Mouse (Mus musculus) liver, adult (tissue): Measurements from ENCODE around the gene Aak1.

Source experiments
- GATA4 ChIP-seq: IDR thresholded peaks from 2 replicates; pipeline ENCODE4 v1.6.1; 2014; ENCODE audit warnings: mild to moderate bottlenecking, low read length; ENCODE audit not compliant: insufficient replicate concordance

The Aak1 gene

DNA sequence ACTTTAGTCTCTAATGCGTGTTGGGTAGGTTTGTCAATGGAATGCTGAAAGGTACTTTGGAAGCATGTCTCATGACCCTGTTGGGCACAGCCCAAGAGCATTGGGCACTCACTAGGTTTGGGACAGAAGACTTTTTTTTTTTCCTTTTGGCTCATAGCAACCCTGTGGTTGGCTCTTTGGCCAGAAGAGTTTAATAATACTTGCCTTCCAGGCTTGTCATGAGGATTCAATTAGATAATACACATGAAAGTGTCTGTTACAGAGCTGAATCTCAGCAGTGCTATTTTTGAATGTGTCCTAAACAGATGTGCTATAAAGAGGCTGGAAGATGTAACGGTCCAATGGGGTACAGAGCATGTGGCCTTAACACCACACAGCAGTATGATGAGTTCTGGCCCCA is 56.2 kb downstream of the Aak1 start:
- TF ChIP-seq GATA4, result no peak

GRCm38 (mm10) chr6:86907191-86907590 is 57.9 kb downstream of the Aak1 start:
- TF ChIP-seq GATA4, result no peak

- TF ChIP-seq GATA4, result no peak
Observed at GRCm38 (mm10) chr6:86908561-86909150, 59.3 kb downstream of the Aak1 start.

DNA sequence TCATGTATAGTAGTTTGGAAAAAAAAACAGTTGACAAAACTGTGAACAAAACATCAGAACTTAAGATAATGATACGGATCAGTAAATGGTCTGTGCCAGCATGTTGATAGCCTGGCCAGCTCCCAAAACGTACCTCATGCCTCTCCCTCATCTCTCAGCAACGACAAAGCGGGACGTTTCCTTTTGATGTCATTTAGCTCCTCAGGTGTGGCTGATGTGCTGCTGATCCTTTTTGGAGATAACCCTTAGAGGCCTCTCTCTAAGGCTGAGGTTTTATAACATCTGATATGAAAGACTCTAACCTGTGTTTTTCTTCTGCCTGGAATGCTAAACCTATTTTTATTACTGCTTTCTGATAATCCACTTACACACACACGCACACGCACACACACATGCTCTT is 60.6 kb downstream of the Aak1 start:
- TF ChIP-seq GATA4, result no peak

- no peak for TF ChIP-seq GATA4
Observed at GRCm38 (mm10) chr6:86916157-86916820, 67.0 kb downstream of the Aak1 start.

- TF ChIP-seq GATA4, result no peak
Observed at GRCm38 (mm10) chr6:86917231-86917630, 67.9 kb downstream of the Aak1 start.

GRCm38 (mm10) chr6:86918058-86918835 is 68.9 kb downstream of the Aak1 start:
- TF ChIP-seq GATA4, result no peak

DNA sequence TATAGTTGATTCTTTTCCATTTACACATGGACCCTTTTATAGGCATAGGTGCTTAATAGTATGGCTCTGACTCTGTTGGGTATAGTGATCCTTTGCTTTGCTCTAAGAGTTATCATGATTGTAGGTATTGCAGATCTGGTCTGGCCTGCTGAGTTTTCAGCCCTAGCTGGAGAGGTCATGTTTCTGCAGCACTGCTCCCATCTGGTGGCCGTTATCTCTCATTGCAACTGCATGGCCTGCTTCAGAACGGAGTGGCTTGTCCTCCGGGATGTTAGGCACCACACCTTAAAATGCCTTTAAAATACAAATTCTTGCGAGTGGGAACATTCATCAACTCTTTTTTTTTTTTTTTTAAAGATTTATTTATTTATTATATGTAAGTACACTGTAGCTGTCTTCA is 72.6 kb downstream of the Aak1 start:
- TF ChIP-seq GATA4, result no peak

DNA sequence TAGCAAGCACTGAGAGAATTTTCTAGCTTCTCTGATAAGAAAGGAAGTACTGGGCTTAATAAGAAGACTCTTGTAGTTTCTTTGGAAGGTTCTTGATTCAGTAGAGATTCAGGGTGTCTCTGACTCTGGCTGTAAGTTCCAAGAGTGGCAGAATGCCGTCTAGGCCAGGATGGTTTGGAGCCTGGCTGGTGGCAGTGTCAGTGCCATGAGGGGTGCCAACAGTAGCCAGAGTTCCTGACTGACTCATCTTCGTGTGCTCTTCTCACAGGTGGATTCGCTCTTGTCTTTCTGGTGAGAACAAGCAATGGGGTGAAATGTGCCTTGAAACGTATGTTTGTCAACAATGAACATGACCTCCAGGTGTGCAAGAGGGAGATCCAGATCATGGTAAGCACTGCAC is 75.4 kb downstream of the Aak1 start:
- no peak for TF ChIP-seq GATA4

DNA sequence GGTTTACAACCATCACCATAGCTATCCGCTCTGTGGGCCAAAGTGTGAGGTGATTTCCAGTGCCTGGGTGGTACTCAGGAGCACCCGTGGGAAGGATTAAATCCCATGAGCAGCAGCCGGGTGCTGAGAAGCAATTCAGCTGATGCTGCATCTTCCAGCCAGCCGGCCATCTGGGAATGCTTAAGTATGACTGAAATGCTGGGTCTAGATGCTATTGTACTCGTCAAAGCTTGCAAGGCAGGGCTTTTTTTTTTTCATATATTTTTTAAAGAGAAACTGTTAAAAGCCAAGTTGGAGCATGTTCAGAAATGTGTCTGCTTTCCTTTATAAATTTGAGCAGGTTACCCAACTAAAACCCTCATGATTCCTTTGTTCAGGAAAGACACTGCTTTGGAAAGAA is 85.2 kb downstream of the Aak1 start:
- no peak for TF ChIP-seq GATA4

GRCm38 (mm10) chr6:86939797-86940196 is 90.5 kb downstream of the Aak1 start:
- TF ChIP-seq GATA4, result no peak

DNA sequence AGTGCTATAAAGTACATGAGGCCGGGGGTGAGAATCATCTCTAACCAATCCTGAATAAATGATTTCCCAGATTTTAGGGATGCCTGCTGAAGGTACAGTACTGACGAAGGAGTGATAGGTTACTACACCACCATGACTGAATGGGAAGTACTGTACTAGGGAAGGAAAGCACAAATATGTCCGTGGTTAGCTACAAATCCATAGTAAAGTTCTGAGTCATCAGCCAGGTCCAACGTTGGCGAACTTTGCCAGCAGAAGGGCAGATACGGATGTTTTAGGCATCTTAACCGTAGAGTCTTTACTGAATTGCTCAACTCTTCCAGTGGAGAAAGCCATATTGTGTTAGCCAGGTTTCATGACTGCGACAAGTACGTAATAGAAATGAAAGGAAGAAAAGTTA is 91.6 kb downstream of the Aak1 start:
- TF ChIP-seq GATA4, result no peak

DNA sequence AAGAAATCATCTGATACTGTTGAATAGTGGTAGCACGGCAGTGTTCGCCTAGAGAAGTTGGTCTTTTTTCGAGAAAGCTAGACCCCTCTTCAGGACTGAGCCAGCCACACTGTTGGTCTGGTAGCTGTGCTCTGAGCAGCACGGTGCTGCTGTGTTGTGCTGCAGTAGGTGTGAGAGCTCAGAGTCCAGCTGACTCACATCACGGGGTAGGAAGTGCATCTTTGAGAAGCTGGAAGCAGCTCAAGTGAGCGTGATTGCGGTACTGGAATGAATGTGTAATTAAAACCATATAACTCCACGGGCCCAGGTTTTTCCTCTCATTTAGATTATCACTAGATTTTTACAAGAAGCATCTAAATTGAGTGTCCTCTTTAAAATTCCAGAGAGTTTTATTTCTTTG is 97.8 kb downstream of the Aak1 start:
- TF ChIP-seq GATA4, result no peak

GRCm38 (mm10) chr6:86948746-86949145 is 99.4 kb downstream of the Aak1 start:
- TF ChIP-seq GATA4, result no peak

DNA sequence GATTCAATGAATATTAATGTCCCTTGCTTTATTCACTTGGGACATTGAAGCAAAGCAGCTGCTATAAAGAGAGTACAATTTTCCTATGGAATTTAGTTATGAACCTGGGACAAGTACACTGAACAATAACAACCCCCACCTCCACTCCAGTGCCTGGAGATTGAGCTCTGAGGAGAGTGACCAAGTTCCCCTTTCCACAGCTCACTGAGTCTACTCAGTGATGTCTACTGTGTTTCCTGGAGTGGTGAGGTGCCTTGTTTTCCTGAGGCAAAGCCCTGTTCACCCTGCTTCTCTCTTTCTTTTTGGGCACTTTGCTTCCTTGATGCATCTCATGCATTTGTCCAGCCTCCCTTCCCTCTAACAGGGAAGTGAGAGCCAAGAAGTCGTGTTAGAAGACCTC is 100.8 kb downstream of the Aak1 start:
- no peak for TF ChIP-seq GATA4

DNA sequence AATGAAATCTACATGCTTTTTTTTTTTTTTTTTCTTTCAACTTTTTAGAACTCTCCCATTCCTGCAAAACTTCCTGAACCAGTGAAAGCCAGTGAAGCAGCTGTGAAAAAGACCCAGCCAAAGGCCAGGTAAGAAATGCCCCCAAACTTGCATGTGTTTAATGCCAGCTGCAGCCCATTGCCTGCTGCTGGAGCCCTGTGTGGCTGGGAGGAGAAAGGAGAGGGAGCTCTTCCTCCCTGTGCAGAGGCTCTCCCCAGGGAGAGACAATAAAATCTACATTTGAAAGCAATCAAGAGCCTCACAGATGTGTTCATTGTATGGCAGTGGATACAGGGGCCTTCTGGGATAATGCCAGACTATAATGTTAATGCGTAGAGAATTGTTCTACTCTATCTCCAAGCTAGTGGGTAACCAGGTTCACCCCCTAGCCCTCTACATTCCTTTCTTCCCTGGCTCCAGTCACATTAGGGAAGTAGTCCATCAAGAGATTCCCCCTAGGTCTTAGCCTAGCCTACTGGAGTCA is 101.5 kb downstream of the Aak1 start:
- no peak for TF ChIP-seq GATA4
